Mouse (Mus musculus) ZHBTc4 (cell line): Measurements from ENCODE around the gene Cnksr3.

ENCODE experiments used
- DNase-seq: peaks from one replicate; pipeline ENCODE4 v3.0.0-alpha.2; 2011; ENCODE audit warnings: low read depth, low spot score

Cnksr3 gene

GRCm38 (mm10) chr10:7211696-7212482, at the start of gene Cnksr3:
Gene Cnksr3, minus strand, starts transcription at chr10:7212237.
- DNase-seq: peak; percentile 97

GRCm38 (mm10) chr10:7260166-7261108, 48.4 kb upstream of the Cnksr3 start:
- DNase-seq: no peak

- no peak for DNase-seq
Observed at GRCm38 (mm10) chr10:7258607-7259006, 46.6 kb upstream of the Cnksr3 start.

- no peak for DNase-seq
Observed at GRCm38 (mm10) chr10:7250455-7250854, 38.4 kb upstream of the Cnksr3 start.

GRCm38 (mm10) chr10:7234601-7235000, 22.6 kb upstream of the Cnksr3 start:
- no peak for DNase-seq

- DNase-seq: no peak
Observed at GRCm38 (mm10) chr10:7217551-7218127, 5.6 kb upstream of the Cnksr3 start.

- no peak for DNase-seq
Observed at GRCm38 (mm10) chr10:7214718-7215117, 2.7 kb upstream of the Cnksr3 start.

- no peak for DNase-seq
Observed at GRCm38 (mm10) chr10:7213066-7213630, 1.1 kb upstream of the Cnksr3 start.

- no peak for DNase-seq
Observed at GRCm38 (mm10) chr10:7212537-7212936, 500 bp upstream of the Cnksr3 start.

- peak; percentile 89 for DNase-seq
Observed at GRCm38 (mm10) chr10:7210991-7211695, 894 bp downstream of the Cnksr3 start.

GRCm38 (mm10) chr10:7209691-7210455, 2.2 kb downstream of the Cnksr3 start:
- no peak for DNase-seq

GRCm38 (mm10) chr10:7208859-7209441, 3.1 kb downstream of the Cnksr3 start:
- DNase-seq: no peak

GRCm38 (mm10) chr10:7207301-7207700, 4.7 kb downstream of the Cnksr3 start:
- no peak for DNase-seq

GRCm38 (mm10) chr10:7206571-7206970, 5.5 kb downstream of the Cnksr3 start:
- no peak for DNase-seq

- no peak for DNase-seq
Observed at GRCm38 (mm10) chr10:7205576-7205975, 6.5 kb downstream of the Cnksr3 start.

GRCm38 (mm10) chr10:7204953-7205352, 7.1 kb downstream of the Cnksr3 start:
- DNase-seq: no peak

- DNase-seq: no peak
Observed at GRCm38 (mm10) chr10:7202576-7202975, 9.5 kb downstream of the Cnksr3 start.

- DNase-seq: no peak
Observed at GRCm38 (mm10) chr10:7200665-7201064, 11.4 kb downstream of the Cnksr3 start.

GRCm38 (mm10) chr10:7198201-7198600, 13.8 kb downstream of the Cnksr3 start:
- DNase-seq: no peak

GRCm38 (mm10) chr10:7197733-7198132, 14.3 kb downstream of the Cnksr3 start:
- no peak for DNase-seq
